Mouse (Mus musculus): ENCODE results near the gene Lyrm9. TPM values are rescaled to one million over a fixed set of nuclear protein-coding genes. Genes with fewer than 3 reads are reported as not detected.

The Lyrm9 gene
- total and polyA plus RNA-seq, 3 experiments, result 31.6 to 48.6 TPM; not detected in 1

DNA sequence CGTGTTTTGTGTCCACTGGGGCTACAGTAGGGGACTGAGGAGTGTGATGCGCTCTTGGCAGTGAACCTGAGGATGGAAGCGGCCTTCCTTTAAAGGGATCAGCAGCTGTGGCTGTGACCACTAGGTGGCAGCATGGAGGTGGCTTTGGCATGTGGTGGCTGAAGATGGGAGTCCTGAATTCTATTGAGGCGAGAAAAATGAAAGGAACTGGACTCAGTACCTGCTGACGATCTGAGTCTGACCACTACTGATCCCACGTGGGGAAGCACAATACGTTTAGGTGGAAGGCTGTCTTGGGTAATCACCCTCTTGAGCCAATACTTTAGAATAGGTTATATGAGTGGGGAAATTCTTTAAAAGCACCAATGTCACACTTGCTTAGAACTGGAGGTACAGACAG is 29.9 kb downstream of the Lyrm9 start (continued):
- TF ChIP-seq MYC (IDR thresholded peaks at IDR 0.05; ENCODE audit: low read depth, low read length) (peak; percentile 81; the same call in 1 of the 2 replicates), EP300 (IDR thresholded peaks at IDR 0.05; ENCODE audit: low read depth in 1 of 2, low read length in 2 of 2) (no peak), SIN3A (IDR thresholded peaks at IDR 0.05; ENCODE audit: low read length) (peak; percentile 43; the same call in 1 of the 2 replicates), ZKSCAN1 (IDR thresholded peaks at IDR 0.05; ENCODE audit: low read depth, low read length) (no peak), GATA1 (IDR thresholded peaks at IDR 0.05; ENCODE audit: low read depth, low read length) (no peak), ZC3H11A (IDR thresholded peaks at IDR 0.05; ENCODE audit: low read depth, low read length) (peak; percentile 91), MEF2A (IDR thresholded peaks at IDR 0.05; ENCODE audit: extremely low read depth, insufficient replicate concordance, low read depth, low read length, poor library complexity, severe bottlenecking) (no peak), CTCF (IDR thresholded peaks at IDR 0.05 in 2 of 3, conservative IDR thresholded peaks at IDR 0.05 in 1 of 3; ENCODE audit: control insufficient read depth in 1 of 3, insufficient read depth in 1 of 3, low read depth in 2 of 3, low read length in 3 of 3, poor library complexity in 1 of 3, severe bottlenecking in 1 of 3) (peak; percentile 98 to 100 (median 99)), CHD1 (IDR thresholded peaks at IDR 0.05; ENCODE audit: low read depth, low read length) (no peak), USF2 (IDR thresholded peaks at IDR 0.05; ENCODE audit: borderline replicate concordance in 1 of 2, insufficient read depth in 1 of 2, low read depth in 1 of 2, low read length in 2 of 2) (no peak), KAT2A (conservative IDR thresholded peaks at IDR 0.05; ENCODE audit: low read depth, low read length) (no peak), MAFK (IDR thresholded peaks at IDR 0.05; ENCODE audit: borderline replicate concordance, low read depth, low read length) (no peak), GABPA (IDR thresholded peaks at IDR 0.05; ENCODE audit: low read depth, low read length) (no peak), HCFC1 (IDR thresholded peaks at IDR 0.05; ENCODE audit: low read depth, low read length) (no peak), CHD2 (IDR thresholded peaks at IDR 0.05; ENCODE audit: low read length) (no peak), RCOR1 (IDR thresholded peaks at IDR 0.05; ENCODE audit: low read depth, low read length) (no peak), ZNF384 (IDR thresholded peaks at IDR 0.05; ENCODE audit: low read depth, low read length) (no peak), NRF1 (IDR thresholded peaks at IDR 0.05; ENCODE audit: insufficient read depth, low read depth, low read length, poor library complexity, severe bottlenecking) (0 out of 2 replicates have a peak, but pooled peaks have one; percentile 12), ZMIZ1 (IDR thresholded peaks at IDR 0.05; ENCODE audit: low read depth, low read length) (no peak), TAL1 (IDR thresholded peaks at IDR 0.05; ENCODE audit: low read length) (no peak)

- no peaks in the 10 kb centered on the region for H3K4me1 ChIP-seq (ENCODE audit: control insufficient read depth in 1 of 2, insufficient read depth in 2 of 2, low read length in 2 of 2)
- H3K9me3 ChIP-seq (replicated peaks; ENCODE audit: insufficient read depth, low read length), result no peaks in the 10 kb centered on the region
- TF ChIP-seq GABPA (IDR thresholded peaks at IDR 0.05; ENCODE audit: low read depth, low read length), result no peak
- TF ChIP-seq MAX (IDR thresholded peaks at IDR 0.05; ENCODE audit: low read length), result no peak
- no peak for TF ChIP-seq MYB (IDR thresholded peaks at IDR 0.05; ENCODE audit: low read depth, low read length)
- TF ChIP-seq ZNF384 (IDR thresholded peaks at IDR 0.05; ENCODE audit: low read depth, low read length), result no peak
- TF ChIP-seq UBTF (IDR thresholded peaks at IDR 0.05; ENCODE audit: borderline replicate concordance, insufficient read depth, low read depth, low read length), result no peak
- TF ChIP-seq TBP (IDR thresholded peaks at IDR 0.05; ENCODE audit: low read depth, low read length), result no peak
- no peak for TF ChIP-seq ZC3H11A (IDR thresholded peaks at IDR 0.05; ENCODE audit: low read depth, low read length)
- no peak for TF ChIP-seq E2F4 (IDR thresholded peaks at IDR 0.05; ENCODE audit: borderline replicate concordance, low read depth, low read length)
- no peak for TF ChIP-seq CTCF (IDR thresholded peaks at IDR 0.05 in 2 of 3, conservative IDR thresholded peaks at IDR 0.05 in 1 of 3; ENCODE audit: control insufficient read depth in 1 of 3, insufficient read depth in 1 of 3, low read depth in 2 of 3, low read length in 3 of 3, poor library complexity in 1 of 3, severe bottlenecking in 1 of 3)
- no peak for TF ChIP-seq KAT2A (conservative IDR thresholded peaks at IDR 0.05; ENCODE audit: low read depth, low read length)
- TF ChIP-seq HCFC1 (IDR thresholded peaks at IDR 0.05; ENCODE audit: low read depth, low read length), result no peak
- TF ChIP-seq USF1 (IDR thresholded peaks at IDR 0.05; ENCODE audit: low read depth, low read length), result no peak
- TF ChIP-seq MYC (IDR thresholded peaks at IDR 0.05; ENCODE audit: low read depth, low read length), result no peak
- no peak for TF ChIP-seq RAD21 (IDR thresholded peaks at IDR 0.05; ENCODE audit: low read depth, low read length)
- TF ChIP-seq GATA1 (IDR thresholded peaks at IDR 0.05; ENCODE audit: low read depth, low read length), result no peak
- TF ChIP-seq MEF2A (IDR thresholded peaks at IDR 0.05; ENCODE audit: extremely low read depth, insufficient replicate concordance, low read depth, low read length, poor library complexity, severe bottlenecking), result no peak
- no peak for TF ChIP-seq RCOR1 (IDR thresholded peaks at IDR 0.05; ENCODE audit: low read depth, low read length)
- TF ChIP-seq TCF12 (IDR thresholded peaks at IDR 0.05; ENCODE audit: low read depth, low read length), result no peak
Observed at GRCm38 (mm10) chr11:78857611-78858010, 31.2 kb downstream of the Lyrm9 start.

More at GRCm38 (mm10) chr11:78857611-78858010, 31.2 kb downstream of the Lyrm9 start:
- no peaks in the 10 kb centered on the region for H3K79me2 ChIP-seq (ENCODE audit: control insufficient read depth, insufficient read depth, low read length, poor library complexity)
- H3K27ac ChIP-seq (ENCODE audit: control insufficient read depth, low read depth, low read length), result no peak overlapping the region
- H3K9ac ChIP-seq (ENCODE audit: control insufficient read depth, low read depth, low read length, poor library complexity, severe bottlenecking), result no peak overlapping the region
- no peaks in the 10 kb centered on the region for H3K36me3 ChIP-seq (ENCODE audit: control insufficient read depth in 1 of 2, insufficient read depth in 2 of 2, low read length in 2 of 2)
- DNase-seq (ENCODE audit: low read depth, low spot score), result no peak
- H3K4me3 ChIP-seq (ENCODE audit: control insufficient read depth in 1 of 2, insufficient read depth in 1 of 2, low read depth in 2 of 2, low read length in 2 of 2), result no peak overlapping the region
- peaks cover 17 to 22% of the 10 kb centered on the region in 2 experiments for H3K27me3 ChIP-seq (ENCODE audit: control insufficient read depth in 1 of 2, insufficient read depth in 2 of 2, low read length in 2 of 2)
